Mouse (Mus musculus): ENCODE results near the gene Med13. TPM values are rescaled to one million over a fixed set of nuclear protein-coding genes. Genes with fewer than 3 reads are reported as not detected.

Gene Med13
- 12.1 and 13.2 TPM in 2 replicates for polyA plus RNA-seq (2014; fragmentation: Nextera tagmentation; extraction: Ambion mirVana)

DNA sequence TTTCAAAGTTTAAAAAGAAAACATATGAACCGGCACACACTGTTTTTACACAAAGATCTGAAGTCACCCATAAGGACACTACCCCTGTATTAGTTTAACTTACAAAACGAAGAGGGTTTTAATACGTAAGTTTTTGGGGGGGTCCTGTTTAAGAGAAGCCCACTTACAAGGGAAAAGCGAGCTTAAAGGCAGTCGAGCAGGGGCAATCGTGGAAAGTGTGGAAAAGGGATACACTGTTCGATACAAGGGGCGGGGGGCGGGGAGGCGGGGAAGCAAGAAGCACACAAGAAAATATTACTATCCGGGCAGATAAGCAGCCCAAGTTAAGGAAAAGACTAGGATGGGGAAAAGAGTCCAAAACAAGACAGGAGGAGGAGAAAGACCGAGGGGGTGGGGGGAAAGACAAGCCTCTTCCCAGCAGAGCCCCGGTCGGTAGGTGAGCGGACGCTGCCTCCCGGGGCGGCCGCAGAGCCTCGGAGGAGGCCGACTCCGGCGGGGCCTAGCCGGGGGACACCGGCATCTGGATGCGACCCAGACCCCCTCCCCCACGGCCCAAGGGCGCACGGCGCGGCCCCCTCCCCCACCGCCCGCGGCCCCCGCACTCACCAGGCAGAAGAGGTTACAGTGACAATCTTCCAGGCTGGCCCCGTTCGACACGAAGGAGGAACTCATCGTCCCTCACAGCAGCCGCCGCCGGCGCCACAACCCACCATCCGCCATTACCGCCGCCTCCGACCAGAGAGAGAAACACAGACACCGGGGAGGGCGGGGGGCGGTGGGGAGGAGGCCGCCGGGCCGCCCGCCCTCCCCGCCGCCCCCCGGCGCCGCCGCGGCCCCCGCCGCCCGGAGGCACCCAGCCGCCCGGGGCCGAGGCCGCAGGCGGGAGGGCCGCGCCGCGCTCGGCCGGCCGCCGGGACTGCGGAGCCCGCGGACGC is at the start of gene Med13:
Gene Med13, minus strand, starts transcription at position 749 of the 935 bp plus-strand sequence.
- peak within 1 kb of the TSS; percentile 56 for H3K4me2 ChIP-seq (ENCODE audit: low read depth, low read length)
- H3K27me3 ChIP-seq (ENCODE audit: control insufficient read depth, insufficient read depth, low read length), result no peaks in the 10 kb centered on the region
- H3K4me3 ChIP-seq (ENCODE audit: low read depth, low read length), result peak within 1 kb of the TSS; percentile 97
- DNase-seq (ENCODE audit: low spot score) (peak; percentile 56), ATAC-seq (replicated peaks; ENCODE audit: insufficient number of reproducible peaks, low FRiP score, low TSS enrichment, low read depth) (peak; percentile 57)
- H3K9ac ChIP-seq (replicated peaks; ENCODE audit: low read length), result peak within 1 kb of the TSS; percentile 79
- no peaks in the 10 kb centered on the region for H3K4me1 ChIP-seq (ENCODE audit: control insufficient read depth, insufficient read depth, low read length)
- no peaks in the 10 kb centered on the region for H3K9me3 ChIP-seq (replicated peaks; ENCODE audit: control insufficient read depth, low read length)
- H3K36me3 ChIP-seq (replicated peaks; ENCODE audit: control insufficient read depth, insufficient read depth, low read depth, low read length), result no peaks in the 10 kb centered on the region
- WGBS, result under 1% methylated on average over 55 of the region's 81 CpGs
- peak within 1 kb of the TSS; percentile 99 for H3K27ac ChIP-seq (replicated peaks; ENCODE audit: low read depth, low read length)

- Histone ChIP-seq H3K27ac (replicated peaks; ENCODE audit: low read depth, low read length) (no peak overlapping the region), H3K9ac (replicated peaks; ENCODE audit: low read length) (no peak overlapping the region), H3K36me3 (replicated peaks; ENCODE audit: control insufficient read depth, insufficient read depth, low read depth, low read length) (no peaks in the 10 kb centered on the region), H3K9me3 (replicated peaks; ENCODE audit: control insufficient read depth, low read length) (no peaks in the 10 kb centered on the region), H3K4me2 (ENCODE audit: low read depth, low read length) (no peak overlapping the region), H3K4me1 (ENCODE audit: control insufficient read depth, insufficient read depth, low read length) (no peaks in the 10 kb centered on the region), H3K4me3 (ENCODE audit: low read depth, low read length) (no peak overlapping the region), H3K27me3 (ENCODE audit: control insufficient read depth, insufficient read depth, low read length) (no peaks in the 10 kb centered on the region)
- 74% methylated on average over 4 of the region's 4 CpGs for WGBS
- no peak for ATAC-seq (replicated peaks; ENCODE audit: insufficient number of reproducible peaks, low FRiP score, low TSS enrichment, low read depth)
- no peak for DNase-seq (ENCODE audit: low spot score)
Observed at GRCm38 (mm10) chr11:86404590-86404989, 47.2 kb upstream of the Med13 start.

DNA sequence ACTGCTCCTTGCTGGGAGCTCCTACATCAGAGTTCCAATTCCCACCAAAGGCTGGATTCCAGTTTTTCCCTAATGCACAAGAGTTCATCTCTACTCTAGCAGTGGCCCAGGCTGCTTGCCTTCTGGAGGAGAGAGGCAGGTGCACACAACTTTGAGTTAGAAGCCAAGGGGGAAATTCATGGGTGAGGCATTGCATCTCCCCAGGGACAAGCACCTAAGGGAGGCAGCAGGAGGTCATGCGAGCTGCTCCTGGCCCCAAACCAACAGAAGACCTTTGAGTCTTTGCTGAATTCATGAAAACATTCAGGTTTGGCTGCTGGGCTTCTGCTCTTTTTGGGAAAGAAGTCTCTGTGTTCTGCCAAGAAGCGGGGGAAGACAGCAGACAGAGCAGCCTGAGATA is 46.4 kb upstream of the Med13 start:
- no peaks in the 10 kb centered on the region for H3K36me3 ChIP-seq (replicated peaks; ENCODE audit: control insufficient read depth, insufficient read depth, low read depth, low read length)
- no peaks in the 10 kb centered on the region for H3K4me1 ChIP-seq (ENCODE audit: control insufficient read depth, insufficient read depth, low read length)
- no peak for DNase-seq (ENCODE audit: low spot score)
- H3K9me3 ChIP-seq (replicated peaks; ENCODE audit: control insufficient read depth, low read length), result no peaks in the 10 kb centered on the region
- H3K4me2 ChIP-seq (ENCODE audit: low read depth, low read length), result no peak overlapping the region
- H3K4me3 ChIP-seq (ENCODE audit: low read depth, low read length), result no peak overlapping the region
- H3K27me3 ChIP-seq (ENCODE audit: control insufficient read depth, insufficient read depth, low read length), result no peaks in the 10 kb centered on the region
- no peak overlapping the region for H3K27ac ChIP-seq (replicated peaks; ENCODE audit: low read depth, low read length)
- 77% methylated on average over 2 of the region's 2 CpGs for WGBS
- no peak for ATAC-seq (replicated peaks; ENCODE audit: insufficient number of reproducible peaks, low FRiP score, low TSS enrichment, low read depth)
- no peak overlapping the region for H3K9ac ChIP-seq (replicated peaks; ENCODE audit: low read length)

- 85% methylated on average over 9 of the region's 9 CpGs for WGBS
- H3K4me1 ChIP-seq (ENCODE audit: control insufficient read depth, insufficient read depth, low read length), result 0 out of 2 replicates have a peak, but pooled peaks cover 2% of the 10 kb centered on the region
- no peak for DNase-seq (ENCODE audit: low spot score)
- no peak for ATAC-seq (replicated peaks; ENCODE audit: insufficient number of reproducible peaks, low FRiP score, low TSS enrichment, low read depth)
- H3K4me3 ChIP-seq (ENCODE audit: low read depth, low read length), result no peak overlapping the region
- no peaks in the 10 kb centered on the region for H3K9me3 ChIP-seq (replicated peaks; ENCODE audit: control insufficient read depth, low read length)
- no peaks in the 10 kb centered on the region for H3K36me3 ChIP-seq (replicated peaks; ENCODE audit: control insufficient read depth, insufficient read depth, low read depth, low read length)
- no peak overlapping the region for H3K4me2 ChIP-seq (ENCODE audit: low read depth, low read length)
- no peaks in the 10 kb centered on the region for H3K27me3 ChIP-seq (ENCODE audit: control insufficient read depth, insufficient read depth, low read length)
- H3K27ac ChIP-seq (replicated peaks; ENCODE audit: low read depth, low read length), result no peak overlapping the region
- H3K9ac ChIP-seq (replicated peaks; ENCODE audit: low read length), result no peak overlapping the region
Observed at GRCm38 (mm10) chr11:86399241-86400107, 42.1 kb upstream of the Med13 start.

GRCm38 (mm10) chr11:86396950-86397594 is 39.7 kb upstream of the Med13 start:
- Histone ChIP-seq H3K27me3 (ENCODE audit: control insufficient read depth, insufficient read depth, low read length) (no peaks in the 10 kb centered on the region), H3K4me1 (ENCODE audit: control insufficient read depth, insufficient read depth, low read length) (0 out of 2 replicates have a peak, but pooled peaks cover 2% of the 10 kb centered on the region), H3K4me2 (ENCODE audit: low read depth, low read length) (no peak overlapping the region), H3K9me3 (replicated peaks; ENCODE audit: control insufficient read depth, low read length) (no peaks in the 10 kb centered on the region), H3K36me3 (replicated peaks; ENCODE audit: control insufficient read depth, insufficient read depth, low read depth, low read length) (no peaks in the 10 kb centered on the region), H3K4me3 (ENCODE audit: low read depth, low read length) (no peak overlapping the region), H3K27ac (replicated peaks; ENCODE audit: low read depth, low read length) (no peak overlapping the region), H3K9ac (replicated peaks; ENCODE audit: low read length) (no peak overlapping the region)
- DNase-seq (ENCODE audit: low spot score), result no peak
- 79% methylated on average over 5 of the region's 5 CpGs for WGBS
- no peak for ATAC-seq (replicated peaks; ENCODE audit: insufficient number of reproducible peaks, low FRiP score, low TSS enrichment, low read depth)

- Histone ChIP-seq H3K4me3 (ENCODE audit: low read depth, low read length) (no peak overlapping the region), H3K27me3 (ENCODE audit: control insufficient read depth, insufficient read depth, low read length) (no peaks in the 10 kb centered on the region), H3K4me1 (ENCODE audit: control insufficient read depth, insufficient read depth, low read length) (0 out of 2 replicates have a peak, but pooled peaks cover 2% of the 10 kb centered on the region), H3K27ac (replicated peaks; ENCODE audit: low read depth, low read length) (no peak overlapping the region), H3K4me2 (ENCODE audit: low read depth, low read length) (no peak overlapping the region), H3K9me3 (replicated peaks; ENCODE audit: control insufficient read depth, low read length) (no peaks in the 10 kb centered on the region), H3K36me3 (replicated peaks; ENCODE audit: control insufficient read depth, insufficient read depth, low read depth, low read length) (no peaks in the 10 kb centered on the region), H3K9ac (replicated peaks; ENCODE audit: low read length) (no peak overlapping the region)
- WGBS, result 54% methylated on average over 2 of the region's 2 CpGs
- DNase-seq (ENCODE audit: low spot score), result no peak
- no peak for ATAC-seq (replicated peaks; ENCODE audit: insufficient number of reproducible peaks, low FRiP score, low TSS enrichment, low read depth)
Observed at GRCm38 (mm10) chr11:86396518-86396917, 39.1 kb upstream of the Med13 start.

- 0 out of 2 replicates have a peak, but pooled peaks cover 2% of the 10 kb centered on the region for H3K4me1 ChIP-seq (ENCODE audit: control insufficient read depth, insufficient read depth, low read length)
- H3K4me3 ChIP-seq (ENCODE audit: low read depth, low read length), result no peak overlapping the region
- no peaks in the 10 kb centered on the region for H3K27me3 ChIP-seq (ENCODE audit: control insufficient read depth, insufficient read depth, low read length)
- WGBS, result 3% methylated on average over 9 of the region's 9 CpGs
- no peak overlapping the region for H3K4me2 ChIP-seq (ENCODE audit: low read depth, low read length)
- ATAC-seq (replicated peaks; ENCODE audit: insufficient number of reproducible peaks, low FRiP score, low TSS enrichment, low read depth) (no peak), DNase-seq (ENCODE audit: low spot score) (peak; percentile 72)
- no peak overlapping the region for H3K27ac ChIP-seq (replicated peaks; ENCODE audit: low read depth, low read length)
- no peaks in the 10 kb centered on the region for H3K9me3 ChIP-seq (replicated peaks; ENCODE audit: control insufficient read depth, low read length)
- H3K9ac ChIP-seq (replicated peaks; ENCODE audit: low read length), result no peak overlapping the region
- no peaks in the 10 kb centered on the region for H3K36me3 ChIP-seq (replicated peaks; ENCODE audit: control insufficient read depth, insufficient read depth, low read depth, low read length)
Observed at GRCm38 (mm10) chr11:86395513-86396125, 38.2 kb upstream of the Med13 start.
